Mouse (Mus musculus) ES-Bruce4 (cell line): ENCODE results near the gene Nanos2.

Experiments
- CTCF ChIP-seq: IDR thresholded peaks from one replicate; pipeline ENCODE4 v1.8.1; 2011; ENCODE audit warnings: low read depth, low read length
- EP300 ChIP-seq: IDR thresholded peaks from 2 replicates; pipeline ENCODE4 v1.6.1; 2011; ENCODE audit warnings: low read depth, low read length; ENCODE audit not compliant: insufficient read depth
- POLR2A ChIP-seq: IDR thresholded peaks from one replicate; pipeline ENCODE4 v1.8.1; 2011; ENCODE audit warnings: low read length; ENCODE audit not compliant: insufficient read depth

DNA sequence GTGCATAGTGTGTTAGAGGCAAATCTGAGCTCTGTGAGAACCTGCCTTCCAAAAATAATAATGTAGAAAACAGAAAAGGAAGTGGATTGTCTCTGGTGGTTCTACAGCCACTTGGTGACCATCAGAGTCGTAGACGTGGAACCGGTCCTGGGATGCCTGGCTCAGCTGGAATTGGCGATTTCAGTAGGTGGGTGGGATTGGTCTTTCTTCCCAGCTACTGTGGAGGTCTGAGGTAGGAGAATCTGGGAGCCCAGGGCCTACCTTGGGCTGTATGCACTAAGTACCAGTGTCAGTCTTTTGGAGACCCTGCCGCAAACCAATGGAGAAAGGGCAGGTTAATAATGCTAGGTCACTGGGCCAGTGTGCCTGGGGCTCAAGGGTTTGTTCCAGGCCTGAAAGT, 5.8 kb downstream of the Nanos2 start:
- TF ChIP-seq CTCF (no peak), POLR2A (no peak), EP300 (no peak)
